Mouse (Mus musculus): ENCODE data around the gene Smyd3.

- TF ChIP-seq CTCF (IDR thresholded peaks at IDR 0.05; ENCODE audit: low read depth, low read length) (no peak), POLR2A (IDR thresholded peaks at IDR 0.05; ENCODE audit: extremely low read depth, insufficient read depth, low read length) (no peak)
These were observed 74.4 kb downstream of the Smyd3 start for GRCm38 (mm10) chr1:179443423-179443822.

Data from liver, adult 2 months (tissue).